ENCODE assay signal across 16 mouse cellular contexts in the genomic region with DNA sequence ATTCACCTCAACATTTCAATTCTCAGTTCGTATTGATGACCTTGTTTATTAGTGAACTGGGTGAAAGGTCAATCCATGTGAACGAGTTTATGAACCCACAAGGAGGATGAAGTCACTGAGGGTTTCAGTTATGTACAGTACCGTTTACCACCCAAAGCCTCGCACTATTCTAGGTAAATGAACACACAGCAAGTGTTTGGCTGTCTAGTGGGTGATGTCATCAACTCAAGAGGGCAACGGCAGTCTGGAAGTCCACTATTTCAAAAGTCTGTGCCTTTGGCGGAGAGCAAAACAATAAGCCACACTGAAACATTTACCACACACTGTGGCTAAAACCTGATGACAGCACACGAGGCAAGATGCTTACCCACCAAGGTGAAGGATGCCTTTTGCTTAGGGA.
"Had no signal": no experiment of that assay in that cellular context is flagged by ENCODE, and none has a peak within 500 bp of the region (broad histone marks: within the 10 kb centered on the region; RNA-seq: fewer than 3 reads in every experiment).

No protein-coding gene starts in this region.

- H3K4me3 ChIP-seq: intestine, embryonic 15.5 days; kidney, embryonic 15.5 days; left cerebral cortex, adult 2 months; liver, embryonic 13.5 days; midbrain, embryonic 12.5 days; midbrain, embryonic 15.5 days; myocyte; neural tube, embryonic 13.5 days had no signal

- H3K27me3 ChIP-seq: intestine, embryonic 15.5 days; kidney, embryonic 15.5 days; liver, embryonic 13.5 days; midbrain, embryonic 12.5 days; midbrain, embryonic 15.5 days; neural tube, embryonic 13.5 days had no signal

- ATAC-seq: hindbrain, embryonic 16.5 days; intestine, embryonic 15.5 days; midbrain, embryonic 15.5 days had no signal

- H3K4me2 ChIP-seq: intestine, embryonic 15.5 days; kidney, embryonic 15.5 days; liver, embryonic 13.5 days; midbrain, embryonic 12.5 days; midbrain, embryonic 15.5 days; neural tube, embryonic 13.5 days had no signal

- H3K36me3 ChIP-seq: intestine, embryonic 15.5 days; kidney, embryonic 15.5 days; liver, embryonic 13.5 days; midbrain, embryonic 12.5 days; midbrain, embryonic 15.5 days; neural tube, embryonic 13.5 days had no signal

- H3K9ac ChIP-seq: intestine, embryonic 15.5 days; kidney, embryonic 15.5 days; liver, embryonic 13.5 days; midbrain, embryonic 12.5 days; midbrain, embryonic 15.5 days; neural tube, embryonic 13.5 days had no signal

- DNase-seq: kidney, adult 11 months; kidney, adult 8-10 months; kidney, postnatal 10 days; kidney, postnatal 36 days; layer of hippocampus, postnatal 36 days; liver, embryonic 13.5 days; thymus, adult 18-20 months; thymus, postnatal 36 days had no signal

- H3K27ac ChIP-seq: intestine, embryonic 15.5 days; kidney, embryonic 15.5 days; left cerebral cortex, adult 2 months; liver, embryonic 13.5 days; midbrain, embryonic 12.5 days; midbrain, embryonic 15.5 days; neural tube, embryonic 13.5 days had no signal

- H3K9me3 ChIP-seq: intestine, embryonic 15.5 days; kidney, embryonic 15.5 days; liver, embryonic 13.5 days; midbrain, embryonic 12.5 days; midbrain, embryonic 15.5 days; neural tube, embryonic 13.5 days had no signal

- H3K4me1 ChIP-seq: intestine, embryonic 15.5 days; kidney, embryonic 15.5 days; liver, embryonic 13.5 days; midbrain, embryonic 12.5 days; midbrain, embryonic 15.5 days; neural tube, embryonic 13.5 days had no signal
